Mouse (Mus musculus) embryonic facial prominence, embryonic 15.5 days (tissue): ENCODE measurements at regions not wholly inside any gene's neighbourhood (a gene's known extent, or its start where the extent isn't known, plus 50 kb on each side); places are given as distances from the start of the nearest gene placed in this dataset.

Experiments
- ATAC-seq: fragments of 200-750 bp; cut with Nextera tagmentation; 2 replicates; pipeline ENCODE4 v1.8.0; 2017; ENCODE audit warnings: low read depth, moderate TSS enrichment; ENCODE audit not compliant: insufficient number of reproducible peaks, low FRiP score, low TSS enrichment
- H3K27ac ChIP-seq: fragments of 300-500 bp; sonication (generic); replicated peaks from 2 replicates; pipeline ENCODE4 v1.5.1; 2015; ENCODE audit warnings: mild to moderate bottlenecking, inconsistent platforms
- H3K27me3 ChIP-seq: fragments of 300-500 bp; sonication (generic); 2 replicates; pipeline ENCODE4 v1.6.1; 2015; ENCODE audit warnings: inconsistent platforms
- H3K36me3 ChIP-seq: fragments of 300-500 bp; sonication (generic); 2 replicates; pipeline ENCODE4 v1.6.1; 2015; ENCODE audit warnings: mild to moderate bottlenecking, inconsistent platforms
- H3K4me1 ChIP-seq: fragments of 300-500 bp; sonication (generic); 2 replicates; pipeline ENCODE4 v1.6.1; 2015; ENCODE audit warnings: inconsistent platforms
- H3K4me2 ChIP-seq: fragments of 300-500 bp; sonication (generic); replicated peaks from 2 replicates; pipeline ENCODE4 v1.6.1; 2015; ENCODE audit warnings: mild to moderate bottlenecking, inconsistent platforms
- H3K4me3 ChIP-seq: fragments of 300-500 bp; sonication (generic); replicated peaks from 2 replicates; pipeline ENCODE4 v1.5.1; 2015; ENCODE audit warnings: mild to moderate bottlenecking, inconsistent platforms
- H3K9ac ChIP-seq: fragments of 300-500 bp; sonication (generic); 2 replicates; pipeline ENCODE4 v1.6.1; 2015; ENCODE audit warnings: inconsistent platforms
- H3K9me3 ChIP-seq: fragments of 300-500 bp; sonication (generic); replicated peaks from 2 replicates; pipeline ENCODE4 v1.6.1; 2016; ENCODE audit warnings: inconsistent platforms
- WGBS: fragments of 180-500 bp; shearing (Covaris S2); methylation state at CpG from one replicate; pipeline ENCODE4 v1.1.7; 2015; 5-methylcytosine and 5-hydroxymethylcytosine counted together

GRCm38 (mm10) chr11:117567961-117568605, 83.9 kb downstream of the Gm11733 start:
- H3K9ac ChIP-seq: no peak overlapping the region
- H3K4me1 ChIP-seq: peaks cover 25% of the 10 kb centered on the region
- peak overlapping the region; percentile 29 for H3K27ac ChIP-seq
- H3K4me3 ChIP-seq: no peak overlapping the region
- H3K4me2 ChIP-seq: no peak overlapping the region
- H3K27me3 ChIP-seq: no peaks in the 10 kb centered on the region
- H3K9me3 ChIP-seq: no peaks in the 10 kb centered on the region
- no peaks in the 10 kb centered on the region for H3K36me3 ChIP-seq
- 70% methylated on average over 9 of the region's 9 CpGs for WGBS
- ATAC-seq: 0 out of 2 replicates have a peak, but pooled peaks have one; percentile 7

- no peak overlapping the region for H3K9ac ChIP-seq
- peaks cover 28% of the 10 kb centered on the region for H3K4me1 ChIP-seq
- ATAC-seq: 0 out of 2 replicates have a peak, but pooled peaks have one; percentile 16
- no peaks in the 10 kb centered on the region for H3K27me3 ChIP-seq
- H3K36me3 ChIP-seq: no peaks in the 10 kb centered on the region
- H3K4me3 ChIP-seq: no peak overlapping the region
- peak overlapping the region; percentile 29 for H3K27ac ChIP-seq
- no peaks in the 10 kb centered on the region for H3K9me3 ChIP-seq
- 38% methylated on average over 9 of the region's 9 CpGs for WGBS
- H3K4me2 ChIP-seq: no peak overlapping the region
Measured at GRCm38 (mm10) chr11:117568606-117568991, 84.4 kb downstream of the Gm11733 start.

- no peak for ATAC-seq
- H3K4me2 ChIP-seq: no peak overlapping the region
- H3K4me1 ChIP-seq: peaks cover 34% of the 10 kb centered on the region
- H3K9me3 ChIP-seq: no peaks in the 10 kb centered on the region
- H3K27ac ChIP-seq: no peak overlapping the region
- H3K4me3 ChIP-seq: no peak overlapping the region
- no peaks in the 10 kb centered on the region for H3K36me3 ChIP-seq
- H3K27me3 ChIP-seq: no peaks in the 10 kb centered on the region
- 62% methylated on average over 8 of the region's 8 CpGs for WGBS
- H3K9ac ChIP-seq: no peak overlapping the region
Measured at GRCm38 (mm10) chr11:117569566-117570101, 84.5 kb upstream of the Tnrc6c start.

- ATAC-seq: no peak
- WGBS: 82% methylated on average over 3 of the region's 3 CpGs
- H3K9me3 ChIP-seq: no peaks in the 10 kb centered on the region
- no peak overlapping the region for H3K27ac ChIP-seq
- H3K4me3 ChIP-seq: no peak overlapping the region
- H3K4me2 ChIP-seq: no peak overlapping the region
- peaks cover 40% of the 10 kb centered on the region for H3K4me1 ChIP-seq
- no peaks in the 10 kb centered on the region for H3K36me3 ChIP-seq
- no peaks in the 10 kb centered on the region for H3K27me3 ChIP-seq
- H3K9ac ChIP-seq: no peak overlapping the region
Measured at GRCm38 (mm10) chr11:117571858-117572257, 82.2 kb upstream of the Tnrc6c start.

DNA sequence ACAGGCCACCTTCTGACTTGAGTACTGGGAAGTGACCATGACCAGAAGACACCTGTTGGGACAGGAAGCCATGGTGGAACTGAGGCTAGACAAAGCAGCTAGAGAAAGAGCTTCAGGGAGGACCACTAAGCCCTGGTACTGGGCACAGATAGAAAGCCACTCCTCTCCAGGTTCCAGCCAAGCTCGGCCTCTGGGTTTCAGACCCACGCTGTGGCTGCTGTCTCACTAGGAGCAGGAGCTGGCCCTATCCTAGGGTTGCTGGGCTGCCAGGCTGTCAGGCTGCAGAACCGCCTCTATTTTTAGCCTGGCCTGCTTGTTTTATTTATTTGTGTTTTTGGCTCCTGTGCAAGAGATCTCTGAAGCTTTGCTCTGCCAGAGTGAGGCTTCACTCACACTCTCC, 79.4 kb upstream of the Tnrc6c start:
- Histone ChIP-seq H3K9me3 (no peaks in the 10 kb centered on the region), H3K9ac (no peak overlapping the region), H3K27ac (peak overlapping the region; percentile 19; the same call in 1 of the 2 replicates), H3K27me3 (no peaks in the 10 kb centered on the region), H3K4me2 (no peak overlapping the region), H3K36me3 (no peaks in the 10 kb centered on the region), H3K4me3 (no peak overlapping the region), H3K4me1 (peaks cover 30% of the 10 kb centered on the region)
- 23% methylated on average over 3 of the region's 3 CpGs for WGBS
- ATAC-seq: peak; percentile 47; the same call in 1 of the 2 replicates

DNA sequence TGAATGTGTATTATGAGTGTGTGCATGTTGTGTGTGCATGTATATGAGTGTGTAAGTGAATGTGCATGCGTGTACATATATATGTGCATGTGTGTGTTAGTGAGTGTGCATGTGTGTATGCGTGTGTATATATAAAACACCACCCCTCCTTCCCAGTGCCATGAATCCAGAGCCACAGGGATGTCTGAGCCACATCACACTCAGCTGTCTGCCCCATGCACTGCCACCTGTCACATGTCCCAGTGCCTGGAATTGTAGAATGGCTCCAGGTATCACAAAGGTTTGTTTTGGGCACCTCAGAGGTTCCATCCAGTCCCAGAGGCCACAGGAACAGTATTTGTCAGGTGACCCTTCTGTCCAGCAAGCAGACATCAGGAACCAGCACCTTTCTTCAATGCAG, 75.0 kb upstream of the Tnrc6c start:
- WGBS: 92% methylated on average over 2 of the region's 2 CpGs
- no peak overlapping the region for H3K27ac ChIP-seq
- H3K4me2 ChIP-seq: no peak overlapping the region
- H3K9ac ChIP-seq: no peak overlapping the region
- H3K27me3 ChIP-seq: no peaks in the 10 kb centered on the region
- no peak for ATAC-seq
- no peaks in the 10 kb centered on the region for H3K36me3 ChIP-seq
- H3K9me3 ChIP-seq: no peaks in the 10 kb centered on the region
- H3K4me3 ChIP-seq: no peak overlapping the region
- peaks cover 17% of the 10 kb centered on the region for H3K4me1 ChIP-seq

DNA sequence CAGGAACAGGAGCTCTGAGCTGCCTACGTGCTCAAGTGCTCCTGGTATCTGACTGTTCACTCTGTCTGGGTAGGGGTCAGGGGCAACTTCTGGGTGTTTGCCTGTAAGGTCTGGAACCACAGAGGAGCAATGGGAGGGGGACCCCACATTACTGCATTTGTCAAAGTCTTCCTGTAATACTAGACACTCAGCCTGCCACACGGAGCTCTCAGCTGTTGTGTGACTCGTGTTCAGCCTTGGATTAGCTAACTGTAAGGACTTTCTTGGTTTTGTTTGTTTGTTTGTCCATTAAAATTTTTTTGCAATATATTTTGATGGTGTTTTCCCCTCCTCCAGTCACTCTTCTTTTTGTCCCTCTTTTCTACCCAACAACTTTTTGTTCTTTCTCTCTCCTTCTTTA, 74.4 kb upstream of the Tnrc6c start:
- no peaks in the 10 kb centered on the region for H3K9me3 ChIP-seq
- no peak overlapping the region for H3K4me2 ChIP-seq
- H3K4me1 ChIP-seq: peaks cover 14% of the 10 kb centered on the region
- 36% methylated on average over 3 of the region's 3 CpGs for WGBS
- no peak overlapping the region for H3K4me3 ChIP-seq
- H3K9ac ChIP-seq: no peak overlapping the region
- H3K27ac ChIP-seq: no peak overlapping the region
- ATAC-seq: no peak
- H3K27me3 ChIP-seq: no peaks in the 10 kb centered on the region
- no peaks in the 10 kb centered on the region for H3K36me3 ChIP-seq

DNA sequence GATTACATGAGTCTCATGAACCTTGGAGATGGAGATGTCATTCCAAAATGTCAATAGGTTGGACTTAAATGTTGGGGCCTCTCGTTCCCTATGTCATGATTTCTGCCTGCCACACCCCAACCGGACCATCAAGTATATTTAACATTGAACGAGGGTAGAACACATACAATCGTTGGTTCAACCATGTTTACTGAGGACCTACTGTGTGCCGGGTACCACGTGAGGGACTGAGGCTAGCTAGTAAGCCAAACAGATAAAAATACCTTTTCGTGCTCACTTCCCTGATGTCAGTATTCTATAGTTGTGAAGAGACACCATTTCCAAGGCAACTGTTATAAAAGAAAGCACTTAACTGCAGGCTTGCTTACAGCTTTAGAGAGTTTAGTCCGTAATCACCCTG, 70.6 kb upstream of the Tnrc6c start:
- Histone ChIP-seq H3K27ac (no peak overlapping the region), H3K9ac (no peak overlapping the region), H3K36me3 (no peaks in the 10 kb centered on the region), H3K9me3 (no peaks in the 10 kb centered on the region), H3K4me1 (peaks cover 10% of the 10 kb centered on the region; the same call in 1 of the 2 replicates), H3K27me3 (no peaks in the 10 kb centered on the region), H3K4me2 (no peak overlapping the region), H3K4me3 (no peak overlapping the region)
- ATAC-seq: no peak
- WGBS: 92% methylated on average over 8 of the region's 8 CpGs

DNA sequence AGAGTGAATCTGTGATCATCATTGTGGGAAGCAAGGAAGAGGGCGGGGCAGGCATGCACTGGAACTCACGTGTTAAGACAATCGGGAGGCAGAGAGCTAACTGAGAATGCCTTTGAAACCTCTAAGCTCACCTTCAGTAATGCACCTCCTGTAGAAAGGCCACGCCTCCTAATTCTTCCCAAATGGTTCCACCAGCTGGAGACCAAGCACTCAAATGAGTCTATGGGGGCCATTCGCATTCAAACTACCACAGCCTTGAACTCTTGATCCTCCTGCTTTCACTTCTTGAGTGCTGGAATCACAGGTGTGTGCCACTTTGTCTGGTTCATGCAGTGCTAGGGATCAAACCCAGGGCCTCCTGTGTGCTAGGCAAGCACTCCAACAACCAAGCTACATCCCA, 68.5 kb upstream of the Tnrc6c start:
- Histone ChIP-seq H3K27ac (no peak overlapping the region), H3K36me3 (no peaks in the 10 kb centered on the region), H3K4me2 (no peak overlapping the region), H3K9ac (no peak overlapping the region), H3K4me1 (peaks cover 15% of the 10 kb centered on the region), H3K4me3 (no peak overlapping the region), H3K9me3 (no peaks in the 10 kb centered on the region), H3K27me3 (no peaks in the 10 kb centered on the region)
- ATAC-seq: no peak
- 83% methylated on average over 5 of the region's 5 CpGs for WGBS

- H3K4me1 ChIP-seq: peaks cover 15% of the 10 kb centered on the region
- no peak overlapping the region for H3K9ac ChIP-seq
- no peak overlapping the region for H3K4me2 ChIP-seq
- no peaks in the 10 kb centered on the region for H3K9me3 ChIP-seq
- no peaks in the 10 kb centered on the region for H3K36me3 ChIP-seq
- ATAC-seq: no peak
- no peak overlapping the region for H3K4me3 ChIP-seq
- 0 out of 2 replicates have a peak overlapping the region, but pooled peaks have one; percentile 17 for H3K27ac ChIP-seq
- 15% methylated on average over 4 of the region's 4 CpGs for WGBS
- no peaks in the 10 kb centered on the region for H3K27me3 ChIP-seq
Measured at GRCm38 (mm10) chr11:117586063-117586462, 68.0 kb upstream of the Tnrc6c start.

DNA sequence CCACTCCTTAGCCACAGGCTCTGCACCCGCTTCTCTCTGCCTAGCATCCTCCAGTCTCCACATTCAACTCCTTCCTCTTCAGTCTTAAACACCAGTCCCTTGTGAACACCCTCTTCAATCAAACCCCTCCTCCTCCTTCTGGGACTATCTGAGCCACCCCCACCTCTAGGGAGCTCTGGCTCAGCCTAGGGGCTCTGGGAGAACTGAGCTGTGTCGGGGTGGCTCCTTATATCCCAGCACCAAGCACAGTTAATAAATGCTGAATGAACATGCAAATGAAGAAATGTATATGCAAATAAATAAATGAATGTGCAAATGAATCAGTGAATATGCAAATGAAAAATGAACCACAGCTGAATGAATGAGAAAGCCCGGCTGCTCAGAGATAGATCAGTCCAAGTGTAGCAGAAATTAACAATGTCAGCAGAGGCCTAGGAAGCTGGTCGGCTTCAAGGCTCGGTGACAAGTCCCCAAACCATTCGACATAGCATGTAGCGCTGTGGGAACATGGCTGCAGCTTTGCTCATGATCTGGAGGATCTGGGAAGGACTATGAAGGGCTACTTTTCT, 67.1 kb upstream of the Tnrc6c start:
- H3K4me2 ChIP-seq: no peak overlapping the region
- H3K4me3 ChIP-seq: no peak overlapping the region
- 88% methylated on average over 7 of the region's 7 CpGs for WGBS
- H3K27me3 ChIP-seq: no peaks in the 10 kb centered on the region
- H3K27ac ChIP-seq: no peak overlapping the region
- H3K9me3 ChIP-seq: no peaks in the 10 kb centered on the region
- H3K9ac ChIP-seq: no peak overlapping the region
- peaks cover 15% of the 10 kb centered on the region for H3K4me1 ChIP-seq
- ATAC-seq: no peak
- H3K36me3 ChIP-seq: no peaks in the 10 kb centered on the region

DNA sequence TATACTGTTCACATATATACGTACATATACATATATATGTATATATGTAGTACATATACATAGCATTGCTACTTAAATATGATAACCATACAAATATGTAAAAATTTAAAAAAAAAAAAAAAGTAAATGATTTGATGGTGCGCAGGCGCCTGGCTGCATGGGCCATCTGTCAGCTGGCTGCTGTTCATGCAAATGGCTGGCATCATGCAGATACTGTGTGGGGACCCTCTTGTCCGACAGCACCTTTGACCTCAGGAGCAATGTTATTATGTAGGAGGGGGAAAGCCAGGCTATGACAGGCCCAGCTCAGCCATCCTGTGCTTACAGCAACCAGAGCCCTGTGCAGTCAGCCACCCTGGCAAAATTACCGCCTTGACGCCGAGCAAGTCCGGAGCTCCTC, 65.1 kb upstream of the Tnrc6c start:
- peaks cover 15% of the 10 kb centered on the region for H3K4me1 ChIP-seq
- 76% methylated on average over 8 of the region's 8 CpGs for WGBS
- peak overlapping the region; percentile 82 for H3K27ac ChIP-seq

More for the DNA sequence above, 65.1 kb upstream of the Tnrc6c start:
- H3K27me3 ChIP-seq: no peaks in the 10 kb centered on the region
- H3K36me3 ChIP-seq: no peaks in the 10 kb centered on the region
- H3K9me3 ChIP-seq: no peaks in the 10 kb centered on the region
- H3K9ac ChIP-seq: no peak overlapping the region
- H3K4me3 ChIP-seq: no peak overlapping the region
- H3K4me2 ChIP-seq: no peak overlapping the region
- no peak for ATAC-seq
